Mouse (Mus musculus): ENCODE measurements around the gene Mthfd1l.

The Mthfd1l gene

DNA sequence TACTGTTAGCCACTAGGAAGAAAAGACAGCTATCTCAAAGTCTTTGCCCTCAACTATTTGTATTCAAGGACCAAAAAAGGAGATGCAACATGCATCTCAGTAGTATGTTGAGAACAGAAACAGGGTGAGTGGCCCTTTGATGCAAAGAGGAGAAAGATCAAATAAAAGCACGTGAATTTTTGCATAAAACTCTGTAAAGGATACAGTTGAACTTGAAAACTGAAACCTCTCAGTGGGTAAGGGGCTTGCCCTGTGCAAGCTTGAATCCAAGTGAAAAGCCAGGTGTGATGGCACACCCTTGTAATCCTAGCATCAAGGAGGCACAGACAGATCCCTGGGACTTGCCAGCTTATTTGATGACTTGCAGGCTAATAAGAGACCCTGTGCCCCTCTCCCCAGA lies 151.2 kb downstream of the Mthfd1l start:
- no peak for DNase-seq

DNA sequence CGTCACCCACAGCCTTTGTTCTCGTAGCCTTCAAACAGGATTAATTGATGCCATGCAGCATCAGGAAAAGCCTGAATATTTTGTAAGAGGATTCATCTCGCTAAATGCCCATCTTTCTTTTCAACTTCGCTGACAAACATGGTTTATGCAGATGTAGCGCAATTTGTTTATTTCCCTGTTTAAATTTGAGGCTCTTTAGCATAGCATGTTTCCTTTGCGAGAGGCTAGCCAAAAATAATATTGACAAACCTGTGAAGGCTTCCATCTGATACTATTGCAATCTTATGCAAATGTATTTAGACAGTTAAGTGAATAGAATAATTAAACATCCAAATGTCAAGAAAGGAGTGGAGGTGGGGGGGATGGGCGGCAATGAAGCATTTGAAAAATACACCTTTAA lies 152.3 kb downstream of the Mthfd1l start:
- no peak for DNase-seq

DNA sequence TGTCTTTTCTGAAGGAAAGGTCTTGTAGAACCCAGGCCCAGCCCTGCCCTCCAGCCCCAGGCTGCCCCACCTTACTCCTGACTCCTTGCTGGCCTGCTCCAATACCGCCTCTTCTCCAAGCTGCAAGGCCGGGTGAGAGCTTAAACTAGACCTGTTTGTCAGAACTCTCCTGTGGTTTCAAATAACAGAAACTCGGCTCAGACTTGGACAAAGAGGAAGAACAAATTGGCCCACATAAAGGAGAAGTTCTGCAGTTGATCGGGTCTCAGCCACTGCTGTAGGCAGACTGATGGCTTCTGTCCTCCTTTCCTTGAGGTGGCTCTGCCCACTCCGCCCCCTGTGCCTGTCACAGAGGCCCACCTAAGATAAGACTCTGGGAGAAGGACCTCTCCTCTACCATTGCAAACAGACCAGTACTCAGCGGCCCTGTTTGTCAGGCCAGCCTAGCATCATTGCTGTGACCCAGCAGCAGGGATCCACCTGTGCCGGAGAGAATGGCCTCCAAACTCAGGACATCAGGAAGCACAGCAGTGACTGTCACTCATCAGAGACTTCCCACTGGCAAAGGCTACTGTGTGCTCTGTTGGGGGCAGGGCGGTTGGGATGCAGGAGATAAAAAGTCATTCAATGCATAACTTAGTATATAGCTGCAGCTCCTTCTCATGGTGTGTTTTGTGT lies 153.6 kb downstream of the Mthfd1l start:
- peak; percentile 30 for DNase-seq

DNA sequence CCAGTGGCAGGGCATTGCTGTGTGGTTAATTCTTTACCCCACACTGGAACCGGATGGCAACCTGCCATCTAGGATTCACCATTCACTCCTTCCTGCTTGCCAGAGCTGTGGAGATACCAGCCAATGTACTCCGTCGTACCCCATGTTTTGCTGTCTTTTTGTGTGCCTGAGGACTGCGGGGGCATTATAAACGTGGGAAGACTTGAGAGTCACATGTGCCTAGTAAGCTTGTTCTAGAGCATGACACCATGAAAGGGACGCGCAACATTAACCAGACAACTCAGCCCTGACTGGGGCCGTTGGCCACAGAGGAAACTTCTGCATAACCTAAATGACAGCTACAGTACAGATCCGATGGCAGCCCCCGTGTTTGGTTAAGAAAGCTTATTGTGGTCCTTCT lies 155.5 kb downstream of the Mthfd1l start:
- no peak for DNase-seq

DNA sequence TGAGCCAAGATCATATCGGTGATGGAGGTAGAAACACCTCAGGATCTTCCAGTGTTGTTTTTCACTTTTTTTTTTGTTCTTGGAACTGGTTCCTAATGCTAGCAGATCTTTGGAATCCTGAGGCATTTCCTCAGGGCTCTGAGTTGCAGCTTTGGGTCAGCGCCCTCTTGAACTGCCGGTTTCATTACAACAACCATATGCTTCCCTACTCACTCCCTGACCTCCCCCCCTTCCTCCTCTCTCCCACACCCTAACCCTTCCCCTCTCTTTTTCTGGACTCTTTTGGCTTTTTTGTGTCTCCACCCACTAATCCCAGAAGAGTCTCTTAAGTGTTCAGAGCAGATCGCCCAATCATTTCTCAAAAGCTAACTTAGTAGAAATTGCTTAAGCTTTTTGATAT lies 156.0 kb downstream of the Mthfd1l start:
- DNase-seq = no peak

DNA sequence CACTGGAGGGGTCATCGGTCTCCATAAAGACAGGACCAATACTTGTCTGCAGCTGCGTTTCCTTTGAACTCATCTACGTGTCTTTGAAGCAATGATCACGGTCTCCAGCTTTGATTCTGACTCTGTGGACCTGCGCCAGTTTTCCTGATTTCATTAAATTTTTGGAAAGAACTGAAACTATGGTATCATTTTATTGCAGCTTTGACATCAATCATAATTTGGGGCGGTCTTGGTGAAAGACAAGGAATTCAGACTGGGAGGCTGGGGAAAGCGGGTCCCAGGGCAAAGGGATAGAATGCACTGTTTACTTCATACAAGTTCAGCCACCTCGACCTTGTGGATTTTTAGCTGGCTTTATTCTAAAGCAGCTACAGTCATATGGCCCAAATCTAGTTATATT lies 156.5 kb downstream of the Mthfd1l start:
- DNase-seq = no peak

DNA sequence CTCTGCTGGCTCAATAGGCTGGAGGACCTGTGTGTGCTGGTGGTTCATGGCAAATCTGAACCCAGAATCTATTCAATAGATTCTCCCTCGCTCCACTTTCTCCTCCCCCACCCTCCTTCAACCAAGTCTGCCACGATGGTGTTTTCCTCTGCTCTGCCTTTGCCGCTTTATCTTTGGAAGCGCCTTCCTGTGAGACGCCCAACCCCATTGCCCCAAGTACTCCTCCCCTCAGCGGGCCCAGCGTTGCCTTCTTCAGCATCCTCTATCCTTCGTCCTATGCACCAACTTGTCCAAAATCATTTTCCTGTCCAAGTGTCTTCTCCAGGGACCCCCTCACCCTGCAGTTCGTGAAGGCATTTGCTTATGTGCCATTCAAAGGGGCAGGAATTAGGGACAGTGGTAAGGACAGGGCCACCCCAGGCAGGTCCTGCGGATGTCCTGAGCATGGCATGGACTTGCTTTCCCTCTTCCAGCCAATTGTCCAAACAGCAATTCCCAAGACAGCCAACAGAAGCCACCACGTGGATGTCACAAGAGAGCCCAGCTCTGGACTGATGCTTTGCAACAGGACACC lies 157.2 kb downstream of the Mthfd1l start:
- DNase-seq = peak; percentile 26

DNA sequence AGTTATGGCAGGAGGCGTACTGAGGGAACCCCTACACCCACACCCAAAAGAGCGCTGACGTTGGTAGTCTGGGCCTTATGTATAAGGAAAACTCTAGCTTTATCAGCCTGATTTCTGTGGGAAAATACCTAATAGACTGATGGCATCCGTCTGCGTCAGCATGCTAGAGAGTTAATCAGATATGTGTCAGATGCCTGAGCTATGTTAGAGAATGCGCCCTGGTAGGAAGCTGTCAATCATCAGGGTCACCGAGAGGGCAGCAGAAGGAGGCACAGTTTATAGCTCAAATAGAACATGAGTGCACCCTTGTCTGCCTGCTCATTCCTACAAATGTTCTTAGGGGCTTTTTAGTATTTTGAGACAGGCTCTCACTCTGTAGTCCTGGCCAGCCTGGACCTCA lies 159.8 kb downstream of the Mthfd1l start:
- no peak for DNase-seq

DNA sequence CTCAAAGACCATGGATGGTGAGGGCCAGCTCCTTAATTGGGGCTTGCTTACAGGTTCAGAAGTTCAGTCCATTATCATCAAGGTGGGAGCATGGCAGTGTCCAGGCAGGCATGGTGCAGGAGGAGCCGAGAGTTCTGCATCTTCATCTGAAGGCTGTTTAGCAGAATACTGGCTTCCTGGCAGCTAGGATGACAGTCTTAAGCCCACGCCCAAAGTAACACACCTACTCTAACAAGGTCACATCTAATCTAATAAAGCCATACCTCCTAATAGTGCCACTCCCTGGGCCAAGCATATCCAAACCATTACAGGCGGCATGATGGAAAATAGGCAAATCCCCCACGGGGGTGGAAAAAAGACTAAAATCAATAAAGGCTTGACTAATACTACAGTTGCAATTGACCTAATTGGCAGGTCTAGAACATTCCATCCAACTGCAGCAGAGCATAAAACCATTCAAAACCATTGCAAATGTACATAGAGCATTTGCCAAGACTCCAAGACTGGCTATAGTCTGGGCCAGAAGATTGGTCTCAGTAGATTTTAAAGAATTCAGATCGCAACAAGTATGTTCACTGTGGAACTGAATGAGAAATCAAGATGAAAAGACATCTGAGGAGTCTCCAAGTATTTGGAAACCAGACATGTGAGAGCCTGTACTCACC lies 162.3 kb downstream of the Mthfd1l start:
- no peak for DNase-seq

DNA sequence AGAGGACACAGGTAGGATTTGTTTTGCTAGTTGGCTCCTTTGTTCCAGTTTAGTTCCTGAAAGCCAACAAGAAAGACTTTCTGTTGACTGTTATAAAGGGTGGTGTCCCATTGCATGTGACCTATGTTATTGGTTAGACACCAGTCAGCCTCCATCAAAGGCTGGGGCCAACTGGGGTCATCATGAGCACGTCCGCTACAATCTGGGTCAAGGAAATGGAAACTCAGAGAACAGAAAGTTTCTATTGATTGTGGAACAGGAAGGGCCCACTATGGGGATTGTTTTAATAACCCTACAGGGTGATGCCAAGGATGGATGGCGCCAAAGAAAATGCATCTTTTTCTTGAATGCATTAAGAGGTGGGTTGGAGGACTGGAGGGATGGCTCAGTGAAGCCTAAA lies 166.6 kb downstream of the Mthfd1l start:
- no peak for DNase-seq

DNA sequence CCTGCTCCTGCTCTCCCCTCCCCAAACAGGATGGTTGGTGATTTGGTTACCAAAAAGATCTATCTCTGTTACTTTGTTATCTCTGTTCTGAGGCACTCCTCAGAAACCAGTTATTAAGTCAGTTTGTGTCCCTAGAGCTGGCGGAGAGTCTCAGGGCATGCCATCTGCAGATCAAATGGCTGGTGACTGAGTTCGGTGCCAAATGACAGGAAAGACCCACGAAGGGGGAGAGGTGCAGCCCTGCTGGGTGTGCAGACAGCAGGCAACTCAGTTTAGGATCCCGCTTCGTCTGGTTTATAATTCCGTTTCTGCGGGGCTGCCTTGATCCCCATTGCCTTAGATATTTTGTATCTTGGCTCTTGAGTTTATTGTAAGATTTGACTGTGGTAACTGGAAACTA lies 168.8 kb downstream of the Mthfd1l start:
- DNase-seq = no peak

DNA sequence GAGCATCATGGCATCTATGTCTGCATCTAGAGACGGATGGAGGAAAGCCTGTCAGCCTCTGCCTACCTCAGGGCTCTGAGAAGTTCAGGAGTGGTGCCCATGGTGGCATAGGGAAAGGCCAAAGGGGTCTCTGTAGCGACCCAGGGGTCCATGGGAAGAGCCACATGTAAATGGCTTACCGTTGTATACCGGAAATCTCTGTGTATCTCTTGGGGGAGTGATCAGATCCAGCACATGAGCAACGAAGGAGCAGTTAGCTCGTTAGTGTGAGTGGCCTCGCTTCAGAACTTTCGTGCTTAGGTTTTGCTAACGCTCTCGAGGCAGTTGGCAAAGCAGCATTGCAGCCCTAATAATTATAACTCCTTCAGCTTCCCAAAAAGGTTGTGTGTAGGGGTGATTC lies 169.9 kb downstream of the Mthfd1l start:
- no peak for DNase-seq

DNA sequence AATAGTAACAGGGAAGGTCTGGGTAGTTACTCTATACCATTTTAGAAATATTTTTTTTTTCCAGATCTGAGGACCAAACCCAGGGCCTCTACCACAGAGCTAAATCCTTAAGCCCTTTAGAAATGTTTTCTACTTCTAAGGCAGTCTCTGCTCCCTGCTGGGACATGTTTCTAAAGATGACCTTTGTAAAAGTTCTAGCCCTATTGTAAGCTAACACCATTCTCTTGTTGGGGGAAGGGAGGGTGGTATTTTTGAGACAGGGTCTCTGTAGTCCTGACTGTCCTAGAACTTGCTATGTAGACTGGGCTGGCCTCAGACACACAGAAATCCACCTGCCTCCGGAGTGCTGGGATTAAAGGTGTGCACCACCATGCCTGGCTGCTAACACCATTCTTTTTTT lies 170.5 kb downstream of the Mthfd1l start:
- no peak for DNase-seq

DNA sequence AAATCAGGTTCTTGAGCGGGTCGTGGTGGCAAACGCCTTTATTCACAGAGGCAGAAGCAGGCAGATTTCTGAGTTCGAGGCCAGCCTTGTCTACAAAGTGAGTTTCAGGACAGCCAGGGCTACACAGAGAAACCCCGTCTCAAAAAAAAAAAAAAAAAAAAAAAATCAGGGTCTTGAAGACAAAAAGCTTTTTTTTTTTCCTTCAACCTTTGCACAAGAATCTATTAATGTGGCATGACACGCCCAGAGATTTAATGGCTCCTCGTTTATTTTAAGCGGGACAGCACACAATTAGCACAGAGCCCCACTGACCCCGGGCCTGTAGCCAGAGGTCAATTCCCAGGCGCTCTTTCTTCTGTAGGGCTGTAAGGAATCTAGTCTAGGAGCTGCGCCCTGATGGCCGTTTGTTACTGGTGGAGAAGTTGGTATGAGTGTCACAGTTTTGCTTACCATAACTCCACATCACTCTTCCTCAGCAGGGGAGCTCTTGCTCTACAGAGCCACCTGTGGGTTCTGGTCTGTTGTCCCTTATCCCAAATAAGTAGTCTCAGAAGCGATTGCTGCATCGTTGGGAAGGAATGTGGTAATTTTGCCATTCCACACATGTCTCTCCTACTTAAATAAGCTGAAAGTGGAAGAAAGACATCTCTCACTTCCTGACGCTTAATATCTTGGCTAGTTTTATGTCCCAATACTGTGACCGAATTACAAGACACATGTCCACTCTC lies 172.3 kb downstream of the Mthfd1l start:
- no peak for DNase-seq

DNA sequence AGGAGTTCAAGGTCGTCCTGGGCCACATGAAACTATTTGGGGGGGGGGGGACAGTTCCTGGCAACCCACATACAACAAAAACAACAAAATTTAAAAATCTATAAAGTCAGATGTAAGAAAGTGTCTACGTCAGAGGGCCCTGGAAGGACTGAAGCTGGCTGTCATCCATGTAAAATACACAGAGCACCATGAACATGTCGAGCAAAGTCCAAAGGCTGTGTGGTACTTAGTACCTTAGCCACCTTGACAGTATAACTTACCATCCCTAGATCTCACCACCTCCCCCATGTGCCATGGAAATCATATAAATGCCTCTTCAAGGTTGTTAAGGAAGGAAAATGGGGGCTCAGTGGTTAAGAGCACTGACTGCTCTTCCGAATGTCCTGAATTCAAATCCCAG lies 174.0 kb downstream of the Mthfd1l start:
- DNase-seq = no peak

DNA sequence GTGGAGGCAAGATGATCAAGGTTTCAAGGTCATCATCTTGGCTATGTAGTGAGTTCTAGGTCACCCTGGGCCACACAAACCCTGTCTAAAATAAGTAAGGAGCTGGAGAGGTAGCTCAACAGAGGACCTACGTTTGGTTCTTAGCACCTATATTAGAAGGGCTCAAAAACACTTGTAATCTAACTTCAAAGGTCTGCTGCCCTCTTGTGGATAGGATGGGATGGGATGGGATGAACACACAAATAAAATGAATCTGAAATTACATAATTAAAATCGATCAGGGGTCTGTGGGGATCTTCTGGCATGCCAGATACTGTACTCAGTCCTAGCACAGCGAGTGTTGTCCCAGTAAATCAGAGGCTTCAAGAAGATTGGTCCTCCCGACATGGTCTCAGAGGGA lies 178.2 kb downstream of the Mthfd1l start:
- DNase-seq = no peak

DNA sequence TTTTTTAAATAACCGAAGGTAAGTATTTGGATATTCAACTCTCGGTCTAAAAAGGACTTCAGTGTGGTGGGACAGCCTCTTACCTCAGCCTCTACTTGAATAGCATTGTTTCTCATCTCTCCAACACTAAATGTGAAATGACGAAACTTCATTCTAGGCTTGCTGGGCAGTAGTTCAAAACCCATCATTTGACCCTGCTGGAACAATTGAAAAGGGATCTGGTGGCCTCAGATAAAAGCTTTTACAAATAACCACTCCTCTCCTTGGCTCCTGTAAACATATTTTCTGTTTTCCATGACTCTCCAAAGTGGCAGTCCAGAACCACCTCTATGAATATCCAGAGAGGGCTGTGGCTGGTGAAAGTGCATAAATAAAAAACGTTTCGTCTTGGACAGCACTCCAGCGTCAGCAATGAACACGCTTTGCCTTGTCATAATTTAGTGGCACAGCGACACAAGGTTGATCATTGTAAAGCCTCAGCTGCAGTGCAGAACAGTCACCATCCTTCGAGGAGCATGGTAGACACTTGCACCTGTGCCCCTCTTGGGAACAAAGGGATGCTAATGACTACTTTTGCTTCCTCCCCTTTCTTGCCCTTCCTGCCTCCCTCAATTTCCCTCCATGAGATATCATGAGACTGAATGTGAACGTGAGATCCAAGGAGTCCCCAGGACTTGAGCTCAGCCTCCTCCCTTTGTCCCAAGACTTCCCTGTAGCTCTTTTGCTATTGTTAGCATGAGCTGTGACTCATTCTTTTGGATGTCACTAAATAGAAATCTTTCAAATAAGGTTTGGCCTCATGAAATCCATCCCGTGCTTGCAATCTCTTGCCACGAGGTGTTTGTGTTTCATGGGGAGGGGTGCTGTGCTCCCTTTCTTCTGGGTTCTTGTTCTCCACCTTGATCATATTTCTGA lies 179.2 kb downstream of the Mthfd1l start:
- DNase-seq = no peak

DNA sequence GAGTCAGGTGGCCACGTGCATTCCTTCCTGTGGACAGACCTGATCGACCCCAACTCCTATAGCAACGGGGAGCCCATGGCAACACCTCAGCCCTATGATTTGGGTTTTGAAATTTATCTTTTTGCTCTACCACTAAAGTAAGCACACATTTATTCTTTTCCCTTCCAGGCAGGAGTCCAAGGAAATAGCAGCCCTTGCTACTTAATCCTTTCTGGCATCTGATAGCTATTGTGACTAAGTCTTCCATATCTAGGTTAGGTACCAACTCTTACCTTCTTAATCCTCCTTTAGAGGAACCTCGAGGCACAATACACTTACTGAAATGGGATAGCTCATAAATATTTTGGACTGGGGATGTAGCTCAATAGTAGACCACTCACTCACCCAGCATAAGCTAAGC lies 180.1 kb downstream of the Mthfd1l start:
- no peak for DNase-seq

DNA sequence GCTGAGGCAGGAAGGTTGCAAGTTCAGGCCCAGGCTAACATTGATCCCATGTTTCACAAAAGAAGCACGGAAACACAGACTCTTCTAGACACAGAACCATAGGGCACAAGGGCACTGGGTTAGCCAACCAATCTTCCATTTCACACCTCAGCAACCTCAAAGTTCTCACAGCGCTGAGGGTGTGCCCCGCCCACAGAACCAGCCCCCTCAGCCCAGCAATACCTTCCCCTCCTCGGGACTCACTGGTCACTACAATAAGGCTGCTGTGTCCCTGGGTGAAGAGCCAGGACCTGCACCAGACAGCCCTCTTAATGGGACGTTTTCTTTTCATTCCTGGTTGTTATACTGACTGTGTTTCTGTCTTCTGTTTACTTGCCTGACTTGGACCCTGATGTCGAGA lies 181.1 kb downstream of the Mthfd1l start:
- no peak for DNase-seq

DNA sequence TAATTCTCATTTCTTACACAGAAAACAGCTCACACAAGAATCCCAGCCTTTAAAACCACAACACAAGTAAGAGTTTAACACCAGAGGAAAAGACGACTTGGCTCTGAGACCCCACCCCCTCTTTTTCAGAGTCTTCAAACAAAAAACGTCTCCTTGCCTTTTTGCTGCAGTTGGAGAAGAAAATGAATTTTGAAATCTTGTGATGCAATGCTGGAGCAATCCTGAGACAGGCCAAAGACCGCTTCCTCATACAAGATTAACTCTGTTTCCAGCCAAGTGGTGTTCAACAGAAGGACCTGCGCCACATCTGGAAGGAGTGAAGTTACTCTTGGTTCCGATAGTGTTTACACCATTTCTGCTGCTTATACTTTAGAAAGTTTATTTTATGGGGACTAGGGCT lies 182.6 kb downstream of the Mthfd1l start:
- no peak for DNase-seq

DNA sequence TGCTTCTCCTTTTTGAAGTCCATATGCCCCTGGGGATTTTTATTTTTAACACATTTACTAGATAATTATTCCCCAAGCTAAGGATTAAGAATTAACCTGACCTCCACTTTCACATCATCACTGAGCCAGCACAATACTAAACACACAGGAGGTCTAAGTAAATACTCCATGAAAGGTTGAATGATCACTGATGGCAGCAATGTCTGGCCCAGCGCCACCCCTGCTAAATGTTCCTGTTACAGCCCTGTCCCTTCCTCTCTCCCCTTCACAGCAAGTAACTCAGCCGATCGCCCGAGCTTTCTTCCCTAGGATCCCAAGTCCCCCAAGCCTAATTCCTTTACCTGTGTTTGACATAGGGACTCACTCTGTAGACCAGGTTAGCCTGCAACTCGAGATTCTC lies 185.6 kb downstream of the Mthfd1l start:
- DNase-seq = no peak

DNA sequence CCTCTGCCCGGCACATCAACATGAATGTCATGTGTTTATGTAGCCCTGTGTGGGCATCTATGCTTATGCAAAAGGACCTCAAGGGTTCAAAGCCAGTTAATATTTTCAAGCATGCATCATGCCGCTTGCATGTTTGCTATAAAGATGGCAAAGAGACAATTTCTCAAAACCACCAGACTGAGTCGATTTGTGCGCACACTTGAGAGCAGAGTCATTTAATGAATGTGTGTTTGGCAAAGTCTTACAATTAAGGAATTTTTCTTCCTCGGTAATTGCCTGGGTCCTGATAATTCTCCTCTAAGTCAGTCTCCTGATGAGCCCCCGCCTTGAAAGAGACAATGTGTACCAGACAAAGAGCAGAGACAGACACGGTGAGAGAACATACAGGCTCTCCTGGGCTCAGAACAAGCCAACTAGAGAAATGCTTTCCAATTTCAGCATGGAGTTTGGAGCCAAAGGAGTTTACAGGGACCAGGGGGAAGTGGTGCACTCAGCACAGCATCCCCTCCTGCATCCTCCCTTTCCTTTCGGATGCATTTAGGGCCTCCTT lies 186.7 kb downstream of the Mthfd1l start:
- DNase-seq = no peak

Data from liver (tissue).